Mouse (Mus musculus) skeletal muscle tissue, postnatal 0 days (tissue): ENCODE results near the gene Tle2. TPM values are rescaled to one million over a fixed set of nuclear protein-coding genes. Genes with fewer than 3 reads are reported as not detected.

Experiments
- polyA plus RNA-seq: library from polyadenylated mRNA; unstranded; fragments of >200 nt; fragmentation: Nextera tagmentation; extraction: Ambion mirVana; gene quantifications from 2 replicates; pipeline ENCODE4 v1.2.1, GENCODE M21; 2015

The Tle2 gene
- polyA plus RNA-seq, result 7.1 and 9.1 TPM in 2 replicates

GRCm38 (mm10) chr10:81574081-81575056 lies at the start of gene Tle2:
Tle2 (plus strand) TSS chr10:81574561.

GRCm38 (mm10) chr10:81545161-81545747 lies 29.1 kb upstream of the Tle2 start, which contains the start of gene Gna11:
Gna11 (minus strand) TSS chr10:81545190.

GRCm38 (mm10) chr10:81559163-81559626 lies 15.2 kb upstream of the Tle2 start, which contains the start of gene Aes:
Aes (plus strand) TSS chr10:81559488.

GRCm38 (mm10) chr10:81600738-81601203 lies 26.4 kb downstream of the Tle2 start, which contains the start of gene Tle6:
Tle6 (minus strand) TSS chr10:81601073.

GRCm38 (mm10) chr10:81605974-81606751 lies 31.8 kb downstream of the Tle2 start, which contains the start of gene BC025920:
BC025920 (plus strand) TSS chr10:81606270.

GRCm38 (mm10) chr10:81626994-81627835 lies 52.9 kb downstream of the Tle2 start, which contains the start of gene Sirt6:
Sirt6 (minus strand) TSS chr10:81627797.

GRCm38 (mm10) chr10:81628390-81628789 lies 54.0 kb downstream of the Tle2 start, which contains the start of gene Ankrd24:
Ankrd24 (plus strand) TSS chr10:81628540.

Other genes with a start within 250 kb of the Tle2 start
- gene Tbxa2r, start 245.8 kb upstream of the Tle2 start, polyA plus RNA-seq, result 7.3 and 7.8 TPM in 2 replicates
- 0.11 and 0.13 TPM in 2 replicates for gene Gipc3, start 231.3 kb upstream of the Tle2 start, polyA plus RNA-seq
- gene Hmg20b, start 224.1 kb upstream of the Tle2 start, polyA plus RNA-seq, result 38.4 and 47.5 TPM in 2 replicates
- gene Mfsd12, start 217.1 kb upstream of the Tle2 start, polyA plus RNA-seq, result 5.9 and 8.0 TPM in 2 replicates
- 0.27 and 0.37 TPM in 2 replicates for gene 4930404N11Rik, start 208.7 kb upstream of the Tle2 start, polyA plus RNA-seq
- 35.3 and 36.5 TPM in 2 replicates for gene Fzr1, start 196.0 kb upstream of the Tle2 start, polyA plus RNA-seq
- 70.2 and 72.8 TPM in 2 replicates for gene Dohh, start 190.1 kb upstream of the Tle2 start, polyA plus RNA-seq
- gene Gm48551, start 190.1 kb upstream of the Tle2 start, polyA plus RNA-seq, result 1.2 and 1.4 TPM in 2 replicates
- 0.24 TPM in 2 replicates for gene Gm48552, start 185.6 kb upstream of the Tle2 start, polyA plus RNA-seq
- 1.0 and 1.6 TPM in 2 replicates for gene Smim24, start 181.5 kb upstream of the Tle2 start, polyA plus RNA-seq
- gene Nfic, start 118.9 kb upstream of the Tle2 start, polyA plus RNA-seq, result 130 and 133 TPM in 2 replicates
- gene Celf5, start 91.9 kb upstream of the Tle2 start, polyA plus RNA-seq, result 0.09 TPM in 1 of 2 replicates, not detected in the other
- gene Ncln, start 78.2 kb upstream of the Tle2 start, polyA plus RNA-seq, result 36.0 and 36.4 TPM in 2 replicates
- gene S1pr4, start 74.4 kb upstream of the Tle2 start, polyA plus RNA-seq, result 0.66 and 0.81 TPM in 2 replicates
- gene Gna15, start 50.3 kb upstream of the Tle2 start, polyA plus RNA-seq, result 1.3 and 2.6 TPM in 2 replicates
- gene Gna11, start 29.4 kb upstream of the Tle2 start, polyA plus RNA-seq, result 44.8 and 48.0 TPM in 2 replicates
- 684 and 719 TPM in 2 replicates for gene Aes, start 15.1 kb upstream of the Tle2 start, polyA plus RNA-seq
- gene Tle6, start 26.5 kb downstream of the Tle2 start, polyA plus RNA-seq, result 7.7 and 8.7 TPM in 2 replicates
- 0.55 and 0.58 TPM in 2 replicates for gene BC025920, start 31.7 kb downstream of the Tle2 start, polyA plus RNA-seq
- gene Sirt6, start 53.2 kb downstream of the Tle2 start, polyA plus RNA-seq, result 12.5 and 14.1 TPM in 2 replicates
- gene Ankrd24, start 54.0 kb downstream of the Tle2 start, polyA plus RNA-seq, result 8.3 and 9.4 TPM in 2 replicates
- gene Gm10778, start 74.5 kb downstream of the Tle2 start, polyA plus RNA-seq, result 1.4 and 2.2 TPM in 2 replicates
- gene Zfp433, start 130.3 kb downstream of the Tle2 start, polyA plus RNA-seq, result 6.3 and 7.0 TPM in 2 replicates
- 1.9 and 3.5 TPM in 2 replicates for gene Gm3055, start 196.6 kb downstream of the Tle2 start, polyA plus RNA-seq
- 1.1 and 1.4 TPM in 2 replicates for gene Gm4767, start 237.6 kb downstream of the Tle2 start, polyA plus RNA-seq